Mouse (Mus musculus) testis, postnatal 10 days (tissue): ENCODE data around the gene Bpgm.
A peak's percentile ranks its signal among the peaks of the same experiment; 100 is the strongest.

Experiments
- DNase-seq: peaks from one replicate; pipeline ENCODE4 v3.0.0; 2021; ENCODE audit warnings: low spot score

Bpgm gene

DNA sequence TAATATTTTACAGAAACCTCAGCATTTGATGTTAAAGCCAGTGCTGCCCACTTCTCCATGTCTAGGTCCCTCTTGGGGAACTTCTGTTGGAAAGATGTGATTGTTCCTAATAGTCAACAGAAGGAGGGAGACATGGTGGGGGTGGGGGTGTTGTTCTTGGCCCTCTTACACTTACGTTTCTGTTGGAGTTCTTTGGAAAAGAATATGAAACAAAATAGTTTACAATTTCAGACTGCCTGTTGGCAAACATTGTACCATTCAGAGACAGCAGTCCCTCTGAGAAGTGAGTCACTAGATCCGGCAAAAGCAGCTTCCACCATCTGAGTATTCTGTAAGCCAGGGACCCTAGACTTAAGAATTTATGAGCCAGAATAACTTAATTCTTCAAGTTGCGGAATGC lies 54.0 kb downstream of the Bpgm start:
- no peak for DNase-seq

- no peak for DNase-seq
Observed at GRCm38 (mm10) chr6:34533055-34533454, 57.0 kb downstream of the Bpgm start.

DNA sequence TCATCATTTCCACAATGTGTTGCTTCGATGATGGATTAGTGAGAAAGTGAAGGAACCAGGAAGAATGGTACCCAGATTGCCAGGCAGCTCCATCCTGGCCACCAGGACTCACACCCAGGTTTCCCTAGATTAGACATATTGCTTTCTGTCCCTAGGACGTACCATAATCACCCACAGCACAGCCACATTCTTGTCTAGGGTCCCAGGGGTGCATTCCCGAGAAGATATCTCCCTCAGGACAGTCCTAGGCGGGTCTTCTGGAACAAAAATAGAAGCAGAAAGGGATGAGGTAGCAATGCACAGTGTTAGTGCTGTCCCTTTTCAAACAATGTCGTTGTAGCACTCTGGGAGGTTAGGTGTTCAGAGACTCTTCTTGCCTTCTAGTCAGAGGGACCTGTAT lies 57.9 kb downstream of the Bpgm start:
- no peak for DNase-seq

- DNase-seq, result no peak
Observed at GRCm38 (mm10) chr6:34542866-34543265, 66.9 kb downstream of the Bpgm start.

DNA sequence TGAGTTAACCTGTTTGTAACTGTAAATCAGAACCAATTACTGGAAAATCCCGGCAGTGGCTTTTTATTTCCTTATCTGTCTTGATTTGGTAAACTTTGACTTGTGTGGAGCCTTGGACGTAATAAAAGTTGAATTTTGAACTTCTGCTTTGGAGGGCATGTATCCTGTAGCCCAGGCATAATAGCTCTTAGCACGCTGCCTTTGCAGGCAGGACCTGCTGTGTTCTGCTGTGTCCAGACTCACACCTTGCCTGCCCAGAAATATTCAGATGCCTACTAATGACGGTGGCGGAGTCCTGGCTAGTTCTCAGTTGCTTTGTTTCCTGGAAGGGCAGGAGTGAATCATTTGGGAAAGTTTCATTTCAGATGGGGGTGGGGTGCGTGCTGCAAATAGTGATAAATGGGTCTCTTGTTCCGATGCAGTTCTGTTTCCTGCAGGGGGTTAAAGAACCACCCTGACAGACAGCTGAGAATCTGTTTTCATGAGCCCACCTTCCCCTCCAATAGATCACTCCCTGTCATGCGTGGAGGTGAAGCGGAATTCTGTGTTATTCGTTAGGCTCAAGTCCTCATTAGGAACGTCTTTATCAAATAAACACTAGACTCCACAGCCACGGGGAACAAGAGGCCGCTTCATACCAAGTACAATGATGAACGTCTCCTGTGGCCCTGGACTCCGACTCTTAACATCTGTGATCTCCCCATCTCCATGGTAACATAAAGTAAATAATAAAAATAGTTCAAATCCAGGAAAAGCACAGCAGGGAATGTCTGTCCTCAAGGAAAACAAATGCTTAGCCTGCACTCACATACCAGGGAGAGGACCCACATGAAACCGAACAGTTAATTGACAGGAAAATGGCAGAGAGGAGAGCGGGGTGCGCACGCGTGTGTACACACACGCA lies 67.5 kb downstream of the Bpgm start:
- DNase-seq, result no peak

GRCm38 (mm10) chr6:34544207-34544602 lies 68.2 kb downstream of the Bpgm start:
- DNase-seq, result no peak

DNA sequence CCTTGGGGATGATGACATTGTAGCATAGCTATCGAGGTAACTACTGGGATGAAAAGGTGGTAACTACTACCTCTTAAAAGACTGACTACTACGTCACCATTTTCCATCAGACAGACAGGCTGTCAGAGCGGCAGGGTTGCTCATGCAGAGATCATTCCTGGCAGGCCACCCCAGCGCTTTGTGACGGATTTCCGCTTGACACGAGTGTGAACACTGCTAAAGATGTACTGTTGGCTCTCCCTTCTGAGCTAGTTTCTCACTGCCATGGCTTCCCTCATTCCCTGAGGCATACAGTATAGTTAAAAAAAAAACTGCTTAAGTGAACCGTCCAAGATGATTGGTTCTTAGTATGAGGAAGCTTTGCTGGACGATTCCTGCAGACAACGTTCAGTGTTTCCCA lies 69.3 kb downstream of the Bpgm start:
- DNase-seq, result no peak

- DNase-seq, result no peak
Observed at GRCm38 (mm10) chr6:34548406-34548990, 72.5 kb downstream of the Bpgm start.

DNA sequence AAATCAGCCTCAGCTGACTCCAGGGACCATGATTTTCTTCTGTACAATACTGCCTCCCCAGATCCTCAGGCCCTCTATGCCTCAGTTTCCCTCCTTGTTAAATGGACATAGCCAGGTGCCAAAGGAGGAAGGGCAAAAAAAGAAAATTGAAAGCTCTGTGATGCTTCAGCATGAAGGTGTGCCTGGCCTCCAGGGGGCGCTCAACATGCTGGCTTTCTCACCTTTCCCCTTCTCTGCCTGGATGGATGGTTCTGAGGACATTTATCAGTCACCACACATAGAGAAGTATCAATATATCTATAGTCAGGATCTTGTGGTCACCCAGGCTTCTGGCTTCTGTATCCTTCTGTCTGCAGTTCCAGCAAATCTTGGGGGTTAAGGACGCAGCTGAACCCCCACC lies 73.0 kb downstream of the Bpgm start:
- peak; percentile 83 for DNase-seq

- DNase-seq, result no peak
Observed at GRCm38 (mm10) chr6:34552489-34553157, 76.6 kb downstream of the Bpgm start.

- DNase-seq, result no peak
Observed at GRCm38 (mm10) chr6:34554291-34554997, 78.4 kb downstream of the Bpgm start.
